Mouse (Mus musculus) B cell, adult 62 days (primary cell): Measurements from ENCODE around the gene Vma21. TPM values are rescaled to one million over a fixed set of nuclear protein-coding genes. Genes with fewer than 3 reads are reported as not detected.

ENCODE experiments used
- total RNA-seq: library from RNA; stranded (reverse); gene quantifications from 4 replicates; pipeline ENCODE4 v1.2.4, GENCODE M21; 2023

Vma21 gene
- total RNA-seq, result 21.0 to 34.8 TPM (median 27.3 TPM) in 4 replicates

DNA sequence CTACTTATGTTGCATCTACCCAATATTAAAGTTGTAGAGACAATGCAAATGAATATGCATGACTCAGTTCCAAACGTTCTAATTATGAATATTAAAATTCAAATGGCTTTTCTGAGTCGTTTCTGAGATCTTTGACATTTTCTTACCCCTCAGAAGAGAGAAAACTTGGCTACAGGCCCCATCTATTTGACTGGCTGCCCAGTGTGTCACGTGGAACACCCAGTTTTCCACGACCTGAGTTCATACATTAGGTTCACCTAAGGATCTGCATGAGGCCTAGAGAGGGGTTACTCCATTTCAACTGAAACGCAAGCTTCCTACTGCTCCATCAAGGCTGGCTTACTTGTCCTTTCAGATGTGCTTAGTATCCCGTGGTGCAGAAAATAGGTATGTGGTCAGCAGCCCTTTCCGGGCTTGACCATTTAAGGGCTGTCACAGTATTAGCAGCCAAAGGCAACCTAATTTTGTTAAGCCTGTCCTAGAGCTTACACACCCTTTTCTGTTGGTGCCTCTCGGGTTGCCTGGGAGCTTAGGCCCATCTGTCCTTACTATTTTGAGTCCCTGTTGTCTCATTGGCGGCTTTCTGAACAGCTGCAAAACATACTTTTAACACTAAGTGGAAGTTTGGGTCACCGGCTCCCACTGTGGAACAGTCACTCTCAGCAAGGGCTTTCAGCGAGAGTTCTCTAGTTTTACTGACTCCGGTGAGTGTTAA, at the start of gene Vma21:
Gene Vma21, plus strand, starts transcription at position 294 of the 715 bp plus-strand sequence.

Other genes with a start within 250 kb of the Vma21 start
- not detected in 4 replicates for gene Gpr50, start 152.3 kb upstream of the Vma21 start, total RNA-seq
- gene Gm1141, start 105.1 kb downstream of the Vma21 start, total RNA-seq, result not detected in 4 replicates
- not detected in 4 replicates for gene Prrg3, start 146.7 kb downstream of the Vma21 start, total RNA-seq
- not detected in 4 replicates for gene Fate1, start 157.1 kb downstream of the Vma21 start, total RNA-seq
- gene Cnga2, start 175.9 kb downstream of the Vma21 start, total RNA-seq, result not detected in 4 replicates